Mouse (Mus musculus): ENCODE measurements at regions not wholly inside any gene's neighbourhood (a gene's known extent, or its start where the extent isn't known, plus 50 kb on each side); places are given as distances from the start of the nearest gene placed in this dataset.

DNA sequence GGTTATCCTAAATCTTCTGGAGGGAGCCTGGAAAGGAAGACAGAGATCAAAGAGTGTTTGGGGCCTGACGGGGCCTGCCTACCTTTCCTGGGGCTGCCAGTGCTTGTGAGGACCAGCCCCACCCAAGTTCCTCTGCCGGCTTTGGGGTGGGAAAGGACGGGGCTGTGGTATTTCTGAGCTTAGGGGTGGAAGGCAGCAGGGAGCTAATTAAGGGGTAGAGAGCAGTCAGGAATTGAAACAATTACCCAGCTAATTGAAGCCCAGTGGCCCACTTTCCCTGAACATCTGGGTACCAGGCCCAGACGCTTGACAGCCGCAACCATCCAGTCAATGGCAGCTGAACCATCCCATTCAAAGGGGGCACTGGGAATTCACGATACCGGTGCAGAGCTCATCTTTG, 101.2 kb upstream of the Mycn start:
- TF ChIP-seq CTCF (IDR thresholded peaks at IDR 0.05; ENCODE audit: insufficient read depth, low read depth, low read length) (no peak), POLR2A (IDR thresholded peaks at IDR 0.05; ENCODE audit: insufficient read depth, low read depth, low read length) (no peak)
